Mouse (Mus musculus) cortical plate, adult 2 months (tissue): ENCODE results near the gene Zbtb8b. TPM values are rescaled to one million over a fixed set of nuclear protein-coding genes. Genes with fewer than 3 reads are reported as not detected.
"Not testable (repeated sequence)": the region's sequence is repeated elsewhere in the genome, so short reads cannot be mapped to it uniquely, and the experiment has no call there.

Source experiments
- H3K27ac ChIP-seq: fragments of 200-500 bp; 2 replicates; pipeline ENCODE4 v1.5.1; 2012; ENCODE audit warnings: low read length, control low read depth, inconsistent platforms; ENCODE audit not compliant: insufficient read depth
- H3K4me1 ChIP-seq: fragments of 200-500 bp; 2 replicates; pipeline ENCODE4 v1.6.1; 2011; ENCODE audit warnings: low read length; ENCODE audit not compliant: control insufficient read depth, insufficient read depth
- H3K4me3 ChIP-seq: fragments of 200-500 bp; 2 replicates; pipeline ENCODE4 v1.5.1; 2011; ENCODE audit warnings: mild to moderate bottlenecking, low read length, control low read depth; ENCODE audit not compliant: insufficient read depth
- CTCF ChIP-seq: fragments of 200-500 bp; IDR thresholded peaks from 2 replicates; pipeline ENCODE4 v1.5.1; 2011; ENCODE audit warnings: mild to moderate bottlenecking, control low read depth, low read length; ENCODE audit not compliant: insufficient read depth; ENCODE audit errors: extremely low read depth
- POLR2A ChIP-seq: fragments of 200-500 bp; IDR thresholded peaks from 2 replicates; pipeline ENCODE4 v1.6.1; 2011; ENCODE audit warnings: mild to moderate bottlenecking, low read length, control low read depth; ENCODE audit not compliant: insufficient read depth; ENCODE audit errors: extremely low read depth
- polyA plus RNA-seq: library from polyadenylated mRNA; depleted of rRNA; stranded (reverse); fragments of >200 nt; gene quantifications from 2 replicates; pipeline ENCODE4 v1.2.3, GENCODE M21; 2012

Gene Zbtb8b
- polyA plus RNA-seq, 1 experiment = 3.0 TPM

GRCm38 (mm10) chr4:129460827-129461182, 20.2 kb upstream of the Zbtb8b start:
- TF ChIP-seq POLR2A (no peak), CTCF (no peak)

DNA sequence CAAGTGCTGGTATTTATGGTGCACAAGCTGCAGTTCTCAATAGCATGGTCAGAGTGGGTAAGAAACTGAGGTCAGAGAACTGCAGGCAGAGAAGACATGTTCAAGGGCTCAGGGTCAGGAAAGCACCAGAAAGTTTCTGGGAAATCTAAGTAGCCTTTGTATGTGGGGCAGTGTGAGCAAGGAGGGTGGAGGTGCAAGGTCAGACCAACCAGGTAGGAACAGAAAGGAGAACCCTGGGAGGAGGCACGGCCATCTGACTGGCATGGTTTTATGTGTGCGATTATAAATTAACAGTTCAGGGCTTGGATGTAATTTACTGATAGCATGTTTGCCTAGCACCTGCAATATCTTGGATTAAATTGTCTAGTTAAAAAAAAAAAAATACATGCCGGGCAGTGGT, 19.1 kb upstream of the Zbtb8b start:
- TF ChIP-seq POLR2A (no peak), CTCF (no peak)
- no peak overlapping the region for H3K27ac ChIP-seq
- H3K4me3 ChIP-seq = no peak overlapping the region
- H3K4me1 ChIP-seq = no peaks in the 10 kb centered on the region; the same call in 1 of the 2 replicates

More at GRCm38 (mm10) chr4:129460827-129461182, 20.2 kb upstream of the Zbtb8b start:
- 0 out of 2 replicates have a peak overlapping the region, but pooled peaks have one; percentile 1 for H3K27ac ChIP-seq
- no peaks in the 10 kb centered on the region for H3K4me1 ChIP-seq
- peak overlapping the region; percentile 53 for H3K4me3 ChIP-seq

GRCm38 (mm10) chr4:129457311-129457710, 16.7 kb upstream of the Zbtb8b start:
- H3K27ac ChIP-seq, H3K4me3 ChIP-seq, H3K4me1 ChIP-seq: not testable (repeated sequence)

DNA sequence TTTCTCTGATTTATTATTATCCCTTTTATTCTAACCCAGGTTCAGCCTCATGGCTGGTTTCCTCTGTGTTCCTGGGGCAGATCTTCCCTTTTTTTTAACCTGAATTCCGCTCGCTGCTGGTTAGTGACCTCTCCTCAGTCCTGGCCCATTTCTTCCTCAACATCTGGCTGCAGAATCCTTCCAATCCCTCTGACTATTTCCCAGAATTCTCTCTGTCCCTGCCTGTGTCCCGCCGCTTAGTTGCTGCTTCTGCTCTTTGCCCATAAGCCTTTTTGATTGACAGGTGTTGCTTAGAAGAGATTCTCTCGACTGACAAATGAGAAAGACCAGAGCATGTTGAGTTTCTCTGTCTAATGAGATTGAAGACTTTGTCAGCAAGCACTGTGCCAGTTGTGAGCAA, 15.5 kb upstream of the Zbtb8b start:
- no peaks in the 10 kb centered on the region; the same call in 1 of the 2 replicates for H3K4me1 ChIP-seq
- no peak overlapping the region for H3K27ac ChIP-seq
- TF ChIP-seq CTCF (no peak), POLR2A (no peak)
- no peak overlapping the region for H3K4me3 ChIP-seq

DNA sequence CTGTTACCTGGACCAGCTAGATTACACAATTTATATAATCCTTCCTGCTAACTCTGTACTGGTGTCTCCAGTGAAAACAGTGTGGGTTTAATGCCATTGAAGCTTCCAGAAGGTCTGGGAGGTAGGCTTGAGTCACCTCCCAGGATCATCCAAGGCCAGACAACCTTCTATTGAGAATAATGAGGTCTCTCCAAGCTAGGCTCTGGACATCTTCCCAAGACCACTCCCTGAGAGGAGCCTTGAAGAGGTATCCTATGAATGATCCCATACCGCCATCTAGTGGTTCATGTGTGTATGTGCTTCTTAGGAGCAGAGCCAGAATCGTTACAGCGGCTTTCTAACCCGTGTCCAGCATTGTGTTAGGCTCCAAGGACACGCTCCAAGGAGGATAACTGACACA, 14.6 kb upstream of the Zbtb8b start:
- no peaks in the 10 kb centered on the region; the same call in 1 of the 2 replicates for H3K4me1 ChIP-seq
- no peak for TF ChIP-seq POLR2A
- peak; percentile 92 for TF ChIP-seq CTCF
- H3K4me3 ChIP-seq = no peak overlapping the region
- no peak overlapping the region for H3K27ac ChIP-seq

- Histone ChIP-seq H3K4me3 (no peak overlapping the region), H3K4me1 (no peaks in the 10 kb centered on the region; the same call in 1 of the 2 replicates), H3K27ac (no peak overlapping the region)
- TF ChIP-seq CTCF (no peak), POLR2A (no peak)
These were observed 11.0 kb upstream of the Zbtb8b start for GRCm38 (mm10) chr4:129451471-129452169.

- Histone ChIP-seq H3K27ac (no peak overlapping the region), H3K4me3 (no peak overlapping the region), H3K4me1 (no peaks in the 10 kb centered on the region; the same call in 1 of the 2 replicates)
- TF ChIP-seq CTCF = no peak
- no peak for TF ChIP-seq POLR2A
These were observed 10.2 kb upstream of the Zbtb8b start for GRCm38 (mm10) chr4:129450851-129451250.

GRCm38 (mm10) chr4:129448713-129449112, 8.1 kb upstream of the Zbtb8b start:
- Histone ChIP-seq H3K27ac (no peak overlapping the region), H3K4me1 (no peaks in the 10 kb centered on the region), H3K4me3 (no peak overlapping the region)
- no peak for TF ChIP-seq POLR2A
- TF ChIP-seq CTCF = no peak

- no peak for TF ChIP-seq CTCF
- Histone ChIP-seq H3K4me1 (no peaks in the 10 kb centered on the region), H3K4me3 (no peak overlapping the region), H3K27ac (no peak overlapping the region)
These were observed 7.3 kb upstream of the Zbtb8b start for GRCm38 (mm10) chr4:129447778-129448563.

DNA sequence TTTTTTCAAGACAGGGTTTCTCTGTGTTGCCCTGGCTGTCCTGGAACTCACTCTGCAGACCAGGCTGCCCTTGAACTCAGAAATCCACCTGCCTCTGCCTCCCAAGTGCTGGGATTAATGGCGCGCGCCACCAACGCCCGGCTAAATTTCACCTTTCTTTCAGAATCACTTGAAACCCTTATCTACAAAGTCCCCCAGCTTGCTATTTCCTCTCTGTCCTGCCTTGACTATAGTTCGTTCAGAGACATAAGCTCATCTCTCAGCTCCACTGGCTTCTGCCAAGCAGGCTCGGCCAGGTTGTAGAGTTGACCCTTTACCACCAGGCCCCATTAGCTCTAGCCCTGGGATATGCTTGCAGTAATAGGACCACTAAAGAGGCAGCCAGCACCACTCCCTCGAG, 6.7 kb upstream of the Zbtb8b start:
- no peaks in the 10 kb centered on the region for H3K4me1 ChIP-seq
- no peak overlapping the region for H3K27ac ChIP-seq
- TF ChIP-seq POLR2A = no peak
- TF ChIP-seq CTCF = no peak
- no peak overlapping the region for H3K4me3 ChIP-seq
